Mouse (Mus musculus) kidney, postnatal 0 days (tissue): ENCODE results near the gene Prok2. TPM values are rescaled to one million over a fixed set of nuclear protein-coding genes. Genes with fewer than 3 reads are reported as not detected.

ENCODE experiments used
- ATAC-seq: fragments of 200-750 bp; cut with Nextera tagmentation; replicated peaks from 2 replicates; pipeline ENCODE4 v1.8.0; 2017; ENCODE audit warnings: low read depth, moderate number of reproducible peaks, moderate TSS enrichment, moderate library complexity; ENCODE audit not compliant: low FRiP score
- DNase-seq: peaks from one replicate; pipeline ENCODE4 v3.0.0-alpha.2; 2016; ENCODE audit warnings: low spot score
- H3K27ac ChIP-seq: fragments of 300-500 bp; sonication (generic); 2 replicates; pipeline ENCODE4 v1.5.1; 2014; ENCODE audit warnings: mild to moderate bottlenecking
- H3K27me3 ChIP-seq: fragments of 300-500 bp; sonication (generic); 2 replicates; pipeline ENCODE4 v1.6.1; 2014; ENCODE audit warnings: low read length, mixed read lengths; ENCODE audit not compliant: insufficient read depth
- H3K36me3 ChIP-seq: fragments of 300-500 bp; sonication (generic); 2 replicates; pipeline ENCODE4 v1.6.1; 2014; ENCODE audit warnings: low read length, mixed read lengths; ENCODE audit not compliant: insufficient read depth
- H3K4me1 ChIP-seq: fragments of 300-500 bp; sonication (generic); replicated peaks from 2 replicates; pipeline ENCODE4 v1.6.1; 2014; ENCODE audit warnings: antibody characterized with exemption, low read length, mixed read lengths; ENCODE audit not compliant: insufficient read depth
- H3K4me2 ChIP-seq: fragments of 300-500 bp; sonication (generic); 2 replicates; pipeline ENCODE4 v1.6.1; 2014; ENCODE audit warnings: mild to moderate bottlenecking, low read length, moderate library complexity, mixed read lengths
- H3K4me3 ChIP-seq: fragments of 300-500 bp; sonication (generic); replicated peaks from 2 replicates; pipeline ENCODE4 v1.5.1; 2014; ENCODE audit warnings: low read depth, low read length
- H3K9ac ChIP-seq: fragments of 300-500 bp; sonication (generic); 2 replicates; pipeline ENCODE4 v1.6.1; 2014; ENCODE audit warnings: low read depth, low read length
- H3K9me3 ChIP-seq: fragments of 300-500 bp; sonication (generic); replicated peaks from 2 replicates; pipeline ENCODE4 v1.6.1; 2016; ENCODE audit warnings: low read length, inconsistent platforms, mixed read lengths
- CTCF ChIP-seq: IDR thresholded peaks from 2 replicates; pipeline ENCODE4 v1.5.1; 2016; ENCODE audit warnings: antibody characterized with exemption, low read depth, mild to moderate bottlenecking, moderate library complexity
- WGBS: fragments of 180-500 bp; shearing (Covaris S2); extraction: QIAGEN DNeasy Blood & Tissue Kit; methylation state at CpG from one replicate; pipeline ENCODE4 v1.1.7; 2014; 5-methylcytosine and 5-hydroxymethylcytosine counted together
- polyA plus RNA-seq: library from polyadenylated mRNA; unstranded; fragments of >200 nt; fragmentation: Nextera tagmentation; extraction: Ambion mirVana; gene quantifications from 2 replicates; pipeline ENCODE4 v1.2.1, GENCODE M21; 2015

Gene Prok2
- polyA plus RNA-seq, 1 experiment from 2014 or later = 0.13 TPM

- no peaks in the 10 kb centered on the region for H3K36me3 ChIP-seq
- H3K4me3 ChIP-seq = no peak overlapping the region
- H3K9me3 ChIP-seq = no peaks in the 10 kb centered on the region
- no peak overlapping the region for H3K27ac ChIP-seq
- no peak for DNase-seq
- no peaks in the 10 kb centered on the region for H3K4me1 ChIP-seq
- no peak overlapping the region for H3K4me2 ChIP-seq
- peaks cover 19% of the 10 kb centered on the region for H3K27me3 ChIP-seq
- WGBS = 78% methylated on average over 6 of the region's 6 CpGs
- H3K9ac ChIP-seq = no peak overlapping the region
- ATAC-seq = no peak
- no peak for TF ChIP-seq CTCF
Measured at GRCm38 (mm10) chr6:99688513-99688912, 37.7 kb downstream of the Prok2 start.

GRCm38 (mm10) chr6:99684899-99685298 lies 41.3 kb downstream of the Prok2 start:
- 60% methylated on average over 5 of the region's 5 CpGs for WGBS
- Histone ChIP-seq H3K4me2 (no peak overlapping the region), H3K36me3 (no peaks in the 10 kb centered on the region), H3K27ac (no peak overlapping the region), H3K4me3 (no peak overlapping the region), H3K9me3 (no peaks in the 10 kb centered on the region), H3K9ac (no peak overlapping the region), H3K4me1 (no peaks in the 10 kb centered on the region), H3K27me3 (no peaks in the 10 kb centered on the region)
- TF ChIP-seq CTCF = peak; percentile 77
- DNase-seq (peak; percentile 42), ATAC-seq (no peak; the same call in 1 of the 2 replicates)

- no peaks in the 10 kb centered on the region for H3K9me3 ChIP-seq
- H3K27me3 ChIP-seq = no peaks in the 10 kb centered on the region
- H3K4me3 ChIP-seq = no peak overlapping the region
- no peak for ATAC-seq
- H3K36me3 ChIP-seq = no peaks in the 10 kb centered on the region
- H3K9ac ChIP-seq = no peak overlapping the region
- no peak for DNase-seq
- no peaks in the 10 kb centered on the region for H3K4me1 ChIP-seq
- no peak for TF ChIP-seq CTCF
- H3K4me2 ChIP-seq = no peak overlapping the region
- WGBS = 90% methylated on average over 5 of the region's 5 CpGs
- H3K27ac ChIP-seq = no peak overlapping the region
Measured at GRCm38 (mm10) chr6:99683974-99684373, 42.2 kb downstream of the Prok2 start.

DNA sequence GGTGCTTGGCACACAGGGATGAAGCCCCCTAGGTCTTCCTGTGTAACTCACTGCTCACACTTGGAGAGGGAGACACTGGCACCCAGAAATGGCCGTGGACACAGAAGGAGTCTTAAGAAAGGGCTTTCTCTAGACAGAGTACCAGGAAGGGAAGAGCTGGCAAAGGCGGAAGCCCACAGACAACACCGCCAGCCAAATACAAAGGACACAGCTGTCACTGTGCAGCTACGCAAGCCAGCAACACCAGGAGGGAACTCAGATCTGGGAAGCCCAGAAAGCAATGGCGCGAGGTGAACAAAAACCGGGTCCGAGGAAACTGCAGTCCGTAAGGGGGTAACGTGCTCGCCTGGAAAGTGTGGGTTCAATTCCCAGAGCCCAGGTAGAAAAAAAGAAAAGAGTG lies 48.1 kb downstream of the Prok2 start:
- H3K9me3 ChIP-seq = no peaks in the 10 kb centered on the region
- H3K4me2 ChIP-seq = no peak overlapping the region
- no peak overlapping the region for H3K4me3 ChIP-seq
- no peak for DNase-seq
- H3K27ac ChIP-seq = no peak overlapping the region
- H3K27me3 ChIP-seq = no peaks in the 10 kb centered on the region
- H3K36me3 ChIP-seq = no peaks in the 10 kb centered on the region
- no peak overlapping the region for H3K9ac ChIP-seq
- no peak for ATAC-seq
- 87% methylated on average over 11 of the region's 11 CpGs for WGBS
- no peak for TF ChIP-seq CTCF
- no peaks in the 10 kb centered on the region for H3K4me1 ChIP-seq

- no peak for ATAC-seq
- H3K4me2 ChIP-seq = no peak overlapping the region
- no peaks in the 10 kb centered on the region for H3K27me3 ChIP-seq
- DNase-seq = no peak
- no peak overlapping the region for H3K9ac ChIP-seq
- no peak overlapping the region for H3K4me3 ChIP-seq
- WGBS = 81% methylated on average over 8 of the region's 8 CpGs
- TF ChIP-seq CTCF = no peak
- H3K36me3 ChIP-seq = no peaks in the 10 kb centered on the region
- no peak overlapping the region for H3K27ac ChIP-seq
- no peaks in the 10 kb centered on the region for H3K9me3 ChIP-seq
- H3K4me1 ChIP-seq = no peaks in the 10 kb centered on the region
Measured at GRCm38 (mm10) chr6:99677325-99677724, 48.9 kb downstream of the Prok2 start.

DNA sequence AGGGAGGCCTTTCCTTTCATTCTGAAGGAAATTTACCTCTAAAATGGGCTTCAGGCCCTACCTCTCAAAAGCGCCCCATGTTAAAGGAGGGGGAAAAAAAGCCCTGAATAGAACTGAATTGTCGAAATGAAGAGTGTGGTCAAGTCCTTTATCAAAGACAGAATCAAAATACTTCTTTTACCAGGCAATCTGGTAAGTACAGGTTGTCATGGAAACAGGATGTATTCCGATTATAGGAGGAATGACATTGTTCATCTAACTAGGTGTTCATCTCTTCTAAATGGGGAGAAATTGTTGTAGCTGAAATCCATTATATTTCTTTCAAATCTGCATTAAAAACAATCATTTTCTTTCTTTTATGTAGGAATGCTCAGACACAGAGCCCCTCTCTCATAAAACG lies 51.7 kb downstream of the Prok2 start:
- no peak for ATAC-seq
- DNase-seq = no peak
- H3K4me2 ChIP-seq = no peak overlapping the region
- no peaks in the 10 kb centered on the region for H3K4me1 ChIP-seq
- no peaks in the 10 kb centered on the region for H3K9me3 ChIP-seq
- 82% methylated on average over 4 of the region's 4 CpGs for WGBS
- no peak overlapping the region for H3K4me3 ChIP-seq
- H3K9ac ChIP-seq = no peak overlapping the region
- H3K36me3 ChIP-seq = no peaks in the 10 kb centered on the region
- no peaks in the 10 kb centered on the region for H3K27me3 ChIP-seq
- no peak for TF ChIP-seq CTCF
- no peak overlapping the region for H3K27ac ChIP-seq

DNA sequence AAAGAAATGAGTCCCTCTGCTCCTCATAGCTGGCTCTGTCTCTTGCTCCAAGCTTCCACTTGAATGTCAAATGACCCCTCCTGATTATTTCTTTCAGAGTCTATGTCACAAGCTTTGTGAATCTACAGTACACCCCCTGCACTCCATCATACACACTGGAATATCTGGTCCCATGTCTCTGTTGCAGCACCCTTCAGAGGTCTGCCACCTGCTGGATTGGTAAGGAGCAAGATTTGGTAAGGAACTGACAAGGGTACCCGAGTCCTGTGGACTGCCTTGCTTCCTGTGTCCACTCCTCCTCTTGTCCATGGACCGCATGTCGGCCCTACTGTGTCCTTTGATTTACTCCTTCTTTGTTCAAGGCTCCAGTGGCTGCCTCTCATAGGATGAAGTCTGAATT lies 54.4 kb downstream of the Prok2 start:
- ATAC-seq = no peak
- 50% methylated on average over 3 of the region's 3 CpGs for WGBS
- no peaks in the 10 kb centered on the region for H3K9me3 ChIP-seq

More for the DNA sequence above, 54.4 kb downstream of the Prok2 start:
- H3K27ac ChIP-seq = no peak overlapping the region
- no peaks in the 10 kb centered on the region for H3K27me3 ChIP-seq
- H3K4me1 ChIP-seq = no peaks in the 10 kb centered on the region
- H3K4me3 ChIP-seq = no peak overlapping the region
- no peak overlapping the region for H3K9ac ChIP-seq
- DNase-seq = no peak
- H3K4me2 ChIP-seq = no peak overlapping the region
- TF ChIP-seq CTCF = peak; percentile 57
- no peaks in the 10 kb centered on the region for H3K36me3 ChIP-seq
